Mouse (Mus musculus) embryo, embryonic 11 days (tissue): ENCODE results near the gene Procr.
A peak's percentile ranks its signal among the peaks of the same experiment; 100 is the strongest.

Experiments
- DNase-seq: peaks from one replicate; pipeline ENCODE4 v3.0.0-alpha.2; 2015

Gene Procr

GRCm38 (mm10) chr2:155756855-155757566 is 6.1 kb downstream of the Procr start:
- DNase-seq = no peak

DNA sequence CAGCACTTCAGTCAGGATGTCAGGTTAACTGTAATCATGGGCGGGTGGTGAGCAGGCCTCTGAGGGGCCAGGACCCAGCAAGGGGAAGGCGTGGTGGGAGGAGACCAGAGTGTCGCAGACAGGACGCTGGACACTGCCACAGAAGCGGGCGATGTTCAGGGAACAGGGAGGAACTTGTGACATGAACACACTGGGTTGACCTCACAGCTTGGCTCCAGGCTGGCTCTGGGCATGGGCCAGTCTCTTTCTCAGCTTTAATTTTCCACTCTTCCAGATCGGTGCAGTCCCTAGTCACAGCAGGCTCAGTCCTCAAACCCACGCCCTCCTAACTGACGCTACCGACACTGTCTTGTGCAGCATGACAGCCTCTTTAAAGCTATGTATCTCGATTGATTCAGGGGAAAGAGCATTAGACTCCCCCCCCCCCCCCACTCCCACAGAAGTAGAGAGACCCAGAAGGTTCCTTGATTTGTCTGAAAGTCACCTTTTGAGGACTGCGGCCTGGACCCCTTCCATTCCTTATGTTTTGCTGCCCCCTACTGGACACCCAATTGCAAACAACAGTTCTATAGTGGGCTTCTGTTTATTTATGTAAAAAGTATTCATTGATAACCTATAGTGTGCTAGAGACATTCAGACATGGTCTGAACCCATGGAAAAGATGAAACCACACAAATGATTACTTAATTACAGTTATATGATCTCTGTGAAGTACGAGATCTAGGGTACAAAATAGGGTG is 13.9 kb downstream of the Procr start:
- DNase-seq = peak; percentile 87

- no peak for DNase-seq
These were observed 22.7 kb downstream of the Procr start for GRCm38 (mm10) chr2:155773664-155774063.

GRCm38 (mm10) chr2:155774261-155774926 is 23.5 kb downstream of the Procr start:
- no peak for DNase-seq

GRCm38 (mm10) chr2:155774927-155775684 is 24.2 kb downstream of the Procr start, which contains the start of gene Mmp24:
TSS of gene Mmp24 (plus strand) at chr2:155775342.
- DNase-seq = no peak

GRCm38 (mm10) chr2:155775685-155776263 is 24.9 kb downstream of the Procr start:
- DNase-seq = peak; percentile 83

DNA sequence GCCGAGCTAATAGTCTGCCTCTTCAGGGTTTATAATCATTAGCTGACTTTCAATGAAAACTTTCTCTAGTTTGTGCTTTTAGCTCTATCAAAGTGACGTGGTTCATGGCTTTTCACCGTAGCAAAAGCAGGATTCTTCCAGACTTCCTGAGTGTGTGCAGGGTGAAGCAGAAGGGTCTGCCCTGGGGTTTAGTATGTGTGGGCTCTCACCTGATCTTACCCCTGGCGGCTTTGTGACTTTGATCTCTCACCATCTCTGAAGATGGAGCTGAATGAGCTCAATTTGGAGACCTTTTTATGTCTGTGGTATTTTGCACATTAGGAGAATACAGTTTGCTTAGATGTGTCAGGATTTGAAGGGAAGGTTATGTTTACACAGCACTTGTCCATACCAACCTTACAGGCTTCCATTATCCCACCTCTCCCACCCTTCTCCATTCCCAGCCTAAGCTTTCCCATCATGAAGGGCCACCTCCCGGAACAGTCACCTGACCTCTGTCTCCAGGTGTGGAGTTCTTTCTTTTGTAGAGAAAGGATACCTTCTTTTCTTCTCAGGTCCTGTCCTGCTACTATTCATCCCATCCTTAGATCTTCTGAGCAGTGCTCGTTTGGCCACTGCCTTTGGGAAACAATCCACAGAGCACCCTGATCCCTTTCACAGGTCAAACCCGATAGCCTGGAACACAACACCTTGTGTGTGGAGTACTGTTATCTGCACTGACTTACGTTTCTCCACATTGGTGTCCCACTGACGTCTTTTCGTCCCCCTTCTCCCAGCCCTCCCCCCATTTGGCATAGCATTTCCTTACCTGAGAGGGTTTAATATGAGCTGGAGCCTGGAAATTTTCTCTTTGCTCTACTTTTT is 26.1 kb downstream of the Procr start:
- no peak for DNase-seq

DNA sequence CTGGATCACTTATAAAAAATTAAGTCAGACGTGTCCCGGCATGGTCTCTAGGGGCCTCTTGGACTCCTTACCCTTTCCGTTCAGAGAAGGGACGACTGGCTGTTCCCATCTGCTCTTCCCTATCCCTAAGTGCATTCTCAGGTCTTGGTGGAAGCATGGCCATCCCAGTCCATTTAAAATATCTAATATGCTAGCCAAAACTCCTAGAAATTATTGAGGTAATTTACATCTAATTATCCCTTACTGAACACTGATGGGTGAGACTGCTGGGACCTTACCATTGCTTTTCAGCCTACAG is 26.7 kb downstream of the Procr start:
- DNase-seq = no peak

DNA sequence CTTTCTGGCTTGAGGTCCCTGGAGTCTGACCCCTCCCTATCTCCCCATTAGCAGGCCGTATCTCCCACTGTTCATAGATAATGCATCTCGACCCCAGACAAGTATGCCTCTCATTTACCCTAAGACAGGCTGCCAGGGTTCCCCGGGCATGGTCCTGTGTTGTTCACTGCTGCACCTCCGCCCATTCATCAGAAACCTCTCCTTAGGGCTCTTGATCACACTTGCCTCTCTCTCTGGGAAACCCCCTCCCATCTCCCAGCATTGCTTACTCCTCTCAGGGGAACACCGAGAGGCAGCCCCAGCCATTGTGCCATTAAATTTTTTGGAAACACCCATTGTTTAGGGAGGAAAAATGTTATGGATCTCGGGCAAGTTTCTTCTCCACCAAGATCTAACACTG is 27.1 kb downstream of the Procr start:
- DNase-seq = no peak

DNA sequence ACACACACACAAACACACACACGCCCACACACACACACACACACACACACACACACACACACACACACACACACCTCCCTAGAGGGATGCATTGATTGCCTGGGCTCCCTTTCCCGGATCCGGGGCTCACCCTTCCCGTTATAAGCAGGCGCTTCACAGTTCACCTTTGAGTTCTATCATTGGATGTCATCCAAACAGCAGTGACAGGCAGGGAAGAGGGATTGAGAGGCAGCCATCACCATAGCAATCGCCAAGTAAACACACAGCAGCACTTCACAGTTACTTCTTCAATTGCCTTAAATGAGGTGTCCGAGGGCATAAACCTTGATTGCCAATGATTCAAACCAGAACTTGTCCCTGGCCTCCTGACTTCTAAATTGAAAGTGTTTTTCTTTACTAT is 28.1 kb downstream of the Procr start:
- DNase-seq = no peak

DNA sequence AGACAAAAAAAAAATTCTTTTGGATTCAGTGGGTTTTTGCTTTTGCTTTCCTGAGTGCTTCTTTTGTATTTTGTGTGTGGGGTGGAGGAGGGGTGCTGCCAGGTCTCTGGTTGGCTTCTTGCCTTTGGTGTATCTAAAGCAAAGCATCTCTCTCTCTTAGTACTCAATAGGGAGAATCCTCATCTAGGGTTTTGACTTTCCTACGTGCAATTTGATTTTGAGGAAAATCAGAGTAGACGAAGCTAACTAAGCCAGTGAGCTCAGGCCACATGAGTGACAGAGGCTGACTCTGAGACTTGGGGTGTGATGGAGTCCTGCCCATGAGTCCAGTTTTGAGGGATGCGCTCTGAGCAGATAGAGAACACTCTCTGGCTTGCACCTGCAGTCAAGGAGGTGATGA is 28.6 kb downstream of the Procr start:
- no peak for DNase-seq

DNA sequence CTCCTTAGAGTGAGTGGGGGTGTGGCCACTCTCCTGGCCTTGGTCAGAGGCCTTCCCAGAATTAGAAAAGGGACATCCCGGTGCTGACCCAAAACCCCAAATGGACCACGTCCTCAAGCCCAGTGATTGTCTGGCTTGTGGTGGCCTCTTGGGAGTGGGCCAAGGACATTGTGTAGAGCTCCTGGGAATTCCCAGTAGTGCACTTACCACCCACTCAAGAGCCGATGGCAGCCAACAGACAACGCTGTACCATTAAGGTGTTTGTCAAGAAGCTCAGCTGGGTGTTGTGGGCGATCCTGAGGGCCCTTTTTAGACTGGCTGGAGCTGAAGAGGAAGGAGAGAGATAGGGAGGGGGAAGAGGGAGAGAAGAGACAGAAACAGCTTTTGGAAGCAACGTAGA is 33.6 kb downstream of the Procr start:
- no peak for DNase-seq

DNA sequence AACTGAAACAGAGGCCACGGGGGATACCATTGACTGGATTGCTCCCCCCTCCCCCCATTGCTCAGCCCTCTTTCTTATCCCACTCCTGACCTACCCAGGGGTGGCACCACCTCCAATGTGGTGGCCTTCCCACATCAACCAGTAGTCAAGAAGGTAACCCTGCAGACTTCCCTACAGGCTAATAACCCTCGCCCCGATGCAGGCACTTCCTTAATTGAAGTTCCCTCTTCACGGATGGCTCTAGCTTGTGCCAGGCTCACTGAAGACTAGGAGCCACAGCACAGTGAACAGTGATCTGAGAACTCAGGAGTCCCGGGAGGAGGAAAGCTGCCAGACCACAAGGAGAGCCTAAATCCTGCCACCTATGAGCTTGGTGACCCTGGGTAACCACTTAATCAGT is 36.0 kb downstream of the Procr start:
- DNase-seq = no peak

DNA sequence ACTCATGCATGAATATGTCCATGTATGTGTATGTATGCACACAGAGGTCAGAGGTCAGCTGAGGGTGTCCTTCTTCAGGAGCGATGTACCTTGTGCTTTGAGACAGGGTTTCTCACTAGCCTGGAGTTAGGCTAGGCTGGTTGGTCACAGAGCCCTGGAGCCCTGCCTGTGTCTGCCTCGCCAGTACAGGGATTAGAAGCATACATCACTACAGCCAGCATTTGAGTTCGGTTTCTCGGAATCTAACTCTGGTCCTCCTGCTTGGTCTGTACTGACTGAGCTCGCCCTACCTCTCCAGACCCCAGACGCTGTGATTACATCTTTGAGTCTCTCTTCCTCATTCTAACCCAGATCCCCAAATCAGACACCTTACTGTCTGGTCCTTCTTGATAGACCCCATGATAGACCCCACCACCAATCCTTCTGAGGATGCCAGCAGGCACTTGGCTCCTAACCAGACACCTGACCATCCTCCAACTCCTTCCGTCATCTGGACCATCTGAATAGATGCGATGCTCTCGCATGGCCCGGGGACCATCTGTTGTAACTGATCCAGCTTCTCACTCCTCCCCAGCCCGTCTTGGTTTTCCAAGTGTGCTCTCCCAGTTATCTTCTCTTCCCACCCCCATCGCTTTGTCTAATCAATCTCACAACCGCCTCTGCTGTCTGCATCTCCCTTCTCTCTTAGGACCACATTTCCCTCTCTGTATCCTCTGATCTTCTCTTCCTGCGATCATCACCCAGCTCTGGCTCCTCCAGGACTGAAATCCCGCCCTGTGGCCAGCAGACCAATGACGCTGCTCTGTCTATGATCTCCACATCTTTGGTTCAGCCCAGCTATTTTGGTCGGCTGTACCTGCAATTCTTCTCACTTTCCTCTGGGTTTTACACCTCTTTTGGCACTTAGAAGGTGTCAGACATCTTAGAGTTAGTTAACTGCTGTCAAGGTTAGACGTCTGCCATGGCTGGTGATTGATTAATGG is 37.3 kb downstream of the Procr start:
- DNase-seq = no peak

DNA sequence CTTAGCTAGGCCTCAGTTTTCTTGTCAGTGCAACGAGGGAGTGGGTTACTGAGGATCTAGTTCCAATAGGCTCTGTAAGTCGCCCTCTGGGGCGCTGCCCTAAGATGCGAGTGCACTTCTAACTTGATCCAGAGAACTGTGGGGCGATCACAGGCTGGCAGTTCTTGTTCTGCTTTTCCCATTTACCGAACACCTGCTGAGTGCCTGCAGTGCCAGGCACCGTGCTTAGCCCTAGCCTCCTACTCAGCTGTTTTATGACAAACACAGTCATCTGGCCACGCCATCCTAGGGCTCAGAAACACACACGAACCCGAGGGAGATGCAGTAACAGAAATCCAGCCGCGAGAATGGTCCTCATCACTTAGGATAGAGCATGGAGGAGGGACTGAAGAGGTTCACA is 42.0 kb downstream of the Procr start:
- DNase-seq = no peak

DNA sequence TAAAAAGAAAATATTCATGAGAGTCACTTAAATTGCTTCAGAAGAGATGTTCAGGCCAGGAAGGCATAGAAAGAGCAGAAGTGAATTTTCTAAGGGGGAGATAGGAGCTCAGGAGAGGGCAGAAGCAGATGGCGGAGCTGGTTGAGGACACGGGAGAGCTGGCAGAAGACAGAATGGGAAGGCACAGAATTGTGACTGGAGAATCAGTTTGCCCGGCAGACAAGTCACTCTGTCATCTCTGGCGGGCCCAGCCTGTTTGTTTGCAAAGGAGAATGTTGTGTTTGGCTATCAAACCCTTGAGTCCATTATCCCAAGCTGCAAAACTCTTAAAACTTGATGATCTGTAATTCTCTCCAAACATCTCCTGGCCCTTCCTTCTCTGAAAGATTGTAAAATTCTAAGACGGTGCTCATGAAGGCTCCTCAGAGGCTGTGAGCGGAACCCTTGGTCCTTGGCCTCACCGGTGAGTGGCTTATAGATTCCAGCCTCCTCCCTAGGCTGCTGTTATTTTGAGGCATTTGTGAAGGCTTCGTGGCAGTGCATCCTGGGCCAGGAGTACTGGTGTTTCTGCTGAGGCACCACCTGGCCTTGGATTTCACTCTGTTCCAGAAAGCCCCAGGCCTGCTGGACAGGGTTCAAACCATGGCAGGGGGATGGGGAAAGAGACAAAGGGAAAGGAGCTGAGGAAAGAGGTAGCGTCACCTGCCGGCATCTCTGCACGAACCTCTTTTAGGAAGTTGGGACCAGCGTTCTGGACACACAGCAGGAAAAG is 43.9 kb downstream of the Procr start:
- no peak for DNase-seq

- no peak for DNase-seq
These were observed 47.7 kb downstream of the Procr start for GRCm38 (mm10) chr2:155798613-155799012.

- no peak for DNase-seq
These were observed 51.8 kb downstream of the Procr start for GRCm38 (mm10) chr2:155802761-155803160.

DNA sequence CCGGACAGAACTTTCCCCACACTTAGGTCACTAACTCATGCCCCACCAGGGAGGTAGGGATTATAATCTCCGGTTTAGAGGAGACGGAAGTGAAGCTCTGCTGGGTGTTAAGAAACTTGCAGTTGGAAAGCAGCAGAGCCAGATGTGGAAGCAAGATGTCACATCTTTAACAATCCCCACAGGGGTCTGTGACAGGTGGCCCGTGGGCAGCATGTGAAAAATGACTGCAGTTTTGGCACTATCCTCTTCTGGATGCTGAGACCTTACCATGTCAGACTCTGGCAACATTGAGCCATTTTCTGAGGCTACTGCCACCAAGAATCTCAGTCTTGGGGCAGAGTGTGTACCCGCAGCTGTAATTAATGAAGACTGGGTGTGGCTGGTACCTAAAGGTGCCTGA is 53.1 kb downstream of the Procr start:
- DNase-seq = no peak
